Mouse (Mus musculus) spleen, postnatal 0 days (tissue): ENCODE data around the gene Pigb. TPM values are rescaled to one million over a fixed set of nuclear protein-coding genes. Genes with fewer than 3 reads are reported as not detected.

Experiments used
- polyA plus RNA-seq: library from polyadenylated mRNA; unstranded; fragments of >200 nt; fragmentation: Nextera tagmentation; extraction: Ambion mirVana; gene quantifications from 2 replicates; pipeline ENCODE4 v1.2.1, GENCODE M21; 2015

Pigb gene
- polyA plus RNA-seq, result 5.5 TPM in 2 replicates

DNA sequence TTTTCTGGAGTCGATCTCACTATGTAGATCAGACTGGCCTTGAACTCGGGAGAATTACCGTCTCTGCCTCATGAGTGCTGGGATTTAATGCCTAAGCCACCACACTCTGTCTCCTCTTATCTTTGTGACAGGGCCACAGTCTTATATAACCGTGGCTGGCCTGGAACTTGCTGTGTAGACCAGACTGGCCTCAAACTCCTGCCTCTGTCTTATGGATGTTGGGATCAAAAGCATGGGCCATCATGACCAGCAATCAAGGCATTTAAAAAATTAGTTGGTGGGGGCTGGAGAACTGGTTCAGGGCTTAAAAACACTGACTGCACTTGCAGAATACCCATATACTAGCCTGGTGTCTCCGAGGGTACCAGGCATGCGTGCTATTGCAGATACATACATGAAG lies at the start of gene Pigb:
Gene Pigb, minus strand, starts transcription at position 299 of the 400 bp plus-strand sequence.

DNA sequence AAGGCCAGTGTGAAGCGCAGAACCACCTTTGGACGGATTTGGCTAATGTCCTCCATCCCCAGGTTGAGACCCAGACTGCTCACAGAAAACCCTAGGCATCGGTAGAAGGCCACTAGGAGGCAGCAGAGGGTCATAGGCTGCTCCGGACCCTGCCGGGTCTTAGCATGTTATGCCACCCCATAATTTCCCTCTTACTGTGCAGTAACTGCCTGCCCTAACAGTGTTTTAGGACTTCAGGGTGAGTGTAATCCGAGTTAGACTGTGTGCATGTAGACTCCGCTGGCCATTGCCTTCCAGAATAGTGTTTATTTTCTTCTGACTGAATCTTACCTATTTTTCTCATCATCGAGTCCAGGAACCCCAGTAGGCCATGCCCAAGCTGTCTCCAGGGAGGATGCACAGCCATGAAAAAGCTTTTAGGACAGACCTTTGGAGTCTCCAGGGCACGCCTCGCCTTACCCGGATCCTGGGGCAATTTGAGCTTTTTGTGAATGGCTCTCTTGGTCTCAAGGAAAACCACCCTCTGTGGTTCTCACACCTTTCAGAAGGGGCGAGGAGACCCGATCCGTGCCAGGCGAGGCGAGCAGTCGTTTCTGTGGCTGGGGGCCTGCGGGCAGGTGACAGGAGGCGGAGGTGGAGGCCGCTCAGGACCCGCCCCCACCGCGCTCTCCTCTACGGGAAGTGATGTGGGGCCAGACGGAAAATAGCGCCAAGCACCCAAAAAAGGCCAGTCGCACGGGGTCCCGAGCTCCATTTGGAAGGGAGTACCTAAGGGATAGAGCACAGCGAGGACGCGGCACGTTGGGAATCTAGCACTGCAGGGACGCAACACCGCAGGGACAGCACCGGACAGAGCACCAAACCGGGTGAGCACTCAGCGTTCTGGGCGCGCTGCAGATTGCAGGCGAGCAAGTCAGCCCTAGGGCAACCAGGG lies 4.2 kb upstream of the Pigb start, which contains the start of gene Rab27a:
Gene Rab27a, plus strand, starts transcription at position 709 of the 934 bp plus-strand sequence.

DNA sequence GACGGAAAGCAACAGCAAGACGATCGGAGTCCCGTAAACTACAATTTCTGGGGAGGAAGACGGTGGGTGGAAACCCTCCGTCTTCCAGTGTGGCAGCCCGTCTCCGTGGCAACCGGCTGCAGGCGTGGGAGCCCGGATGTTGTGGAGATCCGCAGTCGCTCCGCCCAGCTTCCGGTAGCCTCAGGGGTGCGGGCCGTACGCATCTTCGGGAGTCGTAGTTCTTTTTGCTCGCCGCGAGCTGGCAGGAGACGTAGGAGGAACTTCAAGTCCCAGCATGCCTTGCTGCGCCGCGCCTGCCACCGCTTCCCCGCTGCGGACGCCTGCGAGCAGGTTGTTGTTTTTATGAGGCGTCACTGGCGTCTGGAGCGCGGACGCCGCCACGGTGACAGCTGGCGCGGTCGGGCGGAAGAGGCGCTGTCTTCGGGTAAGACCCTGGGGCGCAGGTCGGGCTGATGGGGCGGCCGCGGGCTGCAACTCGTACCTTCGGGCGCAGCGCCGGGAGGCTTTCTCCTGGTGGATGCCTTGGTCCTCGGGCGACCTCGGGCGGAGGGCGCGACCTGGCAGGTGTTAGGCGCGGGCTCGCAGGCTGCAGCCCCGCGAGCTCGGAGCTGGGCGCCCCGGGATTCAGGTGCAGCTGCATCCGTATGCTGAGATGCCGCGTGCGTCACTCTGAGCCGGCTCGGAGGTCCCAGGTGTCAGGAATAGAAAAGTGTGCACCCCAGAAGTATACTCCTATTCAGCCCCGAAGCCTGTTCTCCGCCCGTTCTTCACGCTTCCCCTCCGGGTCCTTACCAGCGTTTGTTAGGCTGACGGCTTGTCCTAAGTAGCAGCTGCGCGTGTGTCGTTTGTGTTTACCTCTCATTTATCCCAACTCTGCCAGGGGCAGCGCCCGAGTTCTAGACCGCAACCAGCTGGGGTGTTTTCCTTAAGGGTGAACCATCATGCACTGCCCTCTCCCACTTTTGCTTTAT lies 54.6 kb downstream of the Pigb start, which contains the start of the genes Ccpg1os and Ccpg1:
Gene Ccpg1os, minus strand, starts transcription at position 133 of the 971 bp plus-strand sequence.
Gene Ccpg1, plus strand, starts transcription at position 180 of the 971 bp plus-strand sequence.

DNA sequence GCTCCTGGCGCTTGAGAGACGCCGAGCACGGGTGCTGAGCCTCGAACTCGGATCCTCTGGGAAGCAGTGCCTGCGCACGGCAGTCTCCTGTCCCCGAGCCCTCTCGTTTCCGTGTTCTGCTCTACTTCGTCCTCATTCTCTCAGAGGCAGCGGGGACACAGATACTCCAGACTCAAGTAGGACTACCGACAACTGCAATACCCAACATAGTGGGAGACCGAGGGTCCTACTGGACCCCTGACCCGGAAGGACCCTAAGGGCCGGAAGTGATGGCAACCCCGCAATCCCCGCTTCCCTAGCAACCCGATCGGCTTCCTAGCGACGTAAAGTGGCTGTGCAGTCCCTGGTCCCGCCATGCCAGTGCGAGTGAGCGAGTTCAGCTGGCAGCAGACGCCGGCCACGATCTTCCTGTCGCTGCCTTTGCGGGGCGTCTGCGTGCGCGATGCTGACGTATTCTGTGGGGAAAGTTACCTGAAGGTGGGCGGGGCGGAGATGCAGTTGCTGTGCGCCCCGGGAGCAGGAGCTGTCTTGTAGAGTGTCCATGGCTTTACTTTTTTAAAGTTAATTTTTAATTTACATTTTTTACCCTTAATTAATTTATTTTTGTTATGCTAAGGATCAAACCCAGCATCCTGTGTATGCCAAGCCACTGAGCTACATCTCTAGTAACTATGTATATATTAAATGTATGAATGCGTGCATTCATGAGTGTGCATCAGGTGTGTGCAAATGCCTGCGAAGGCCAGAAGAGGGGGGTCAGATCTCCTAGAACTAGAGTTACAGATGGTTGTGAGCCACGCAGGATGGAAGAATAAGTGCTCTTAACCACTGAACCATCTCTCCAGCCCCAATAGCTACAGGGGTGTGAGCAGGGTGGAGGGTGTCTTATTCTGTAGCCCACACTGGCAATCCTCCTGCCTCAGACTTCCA lies 81.4 kb downstream of the Pigb start, which contains the start of the genes Dyx1c1 and Gm44503:
Gene Dyx1c1, plus strand, starts transcription at position 265 of the 930 bp plus-strand sequence.
Gene Gm44503, plus strand, starts transcription at position 332 of the 930 bp plus-strand sequence.

Other genes with a start within 250 kb of the Pigb start
- gene Prtg, start 233.5 kb downstream of the Pigb start, polyA plus RNA-seq, result 0.14 and 0.25 TPM in 2 replicates
- gene Pygo1, start 114.7 kb downstream of the Pigb start, polyA plus RNA-seq, result 0.70 and 0.99 TPM in 2 replicates
- 0.47 and 0.52 TPM in 2 replicates for gene Dyx1c1, start 81.6 kb downstream of the Pigb start, polyA plus RNA-seq
- gene Gm44503, start 81.5 kb downstream of the Pigb start, polyA plus RNA-seq, result not detected in 2 replicates
- gene Ccpg1os, start 55.0 kb downstream of the Pigb start, polyA plus RNA-seq, result 5.4 TPM in 2 replicates
- 23.4 and 28.8 TPM in 2 replicates for gene Ccpg1, start 54.9 kb downstream of the Pigb start, polyA plus RNA-seq
- 11.1 and 15.8 TPM in 2 replicates for gene Rab27a, start 4.5 kb upstream of the Pigb start, polyA plus RNA-seq
- 0.20 and 0.29 TPM in 2 replicates for gene Khdc3, start 61.5 kb upstream of the Pigb start, polyA plus RNA-seq
- not detected in 2 replicates for gene Gm20509, start 62.1 kb upstream of the Pigb start, polyA plus RNA-seq
- gene Rsl24d1, start 73.0 kb upstream of the Pigb start, polyA plus RNA-seq, result 78.3 and 81.8 TPM in 2 replicates